Mouse (Mus musculus): ENCODE measurements around the gene Padi2.

- TF ChIP-seq CTCF (IDR thresholded peaks at IDR 0.05; ENCODE audit: low read depth), result no peak
- TF ChIP-seq EP300 (IDR thresholded peaks at IDR 0.05; ENCODE audit: low read depth), result no peak
Observed at GRCm38 (mm10) chr4:140930900-140931470, 24.8 kb downstream of the Padi2 start.

Data from liver, embryonic 14.5 days (tissue).